Mouse (Mus musculus): Measurements from ENCODE around the gene Coa4. TPM values are rescaled to one million over a fixed set of nuclear protein-coding genes. Genes with fewer than 3 reads are reported as not detected.

The Coa4 gene
- total and polyA plus RNA-seq, 3 experiments = 8.1 to 13.8 TPM; not detected in 1

GRCm38 (mm10) chr7:100496371-100496770, 40.5 kb upstream of the Coa4 start:
- Histone ChIP-seq H3K4me1 (ENCODE audit: control insufficient read depth in 1 of 2, insufficient read depth in 2 of 2, low read length in 2 of 2) (peaks cover 3 to 14% of the 10 kb centered on the region in 2 experiments; a peak in 3 of 4 replicates), H3K27me3 (ENCODE audit: control insufficient read depth in 1 of 2, insufficient read depth in 2 of 2, low read length in 2 of 2) (no peaks in the 10 kb centered on the region), H3K27ac (ENCODE audit: control insufficient read depth, low read depth, low read length) (peak overlapping the region; percentile 86), H3K9ac (ENCODE audit: control insufficient read depth, low read depth, low read length, poor library complexity, severe bottlenecking) (peak overlapping the region; percentile 74), H3K79me2 (ENCODE audit: control insufficient read depth, insufficient read depth, low read length, poor library complexity) (peaks cover 37% of the 10 kb centered on the region), H3K36me3 (ENCODE audit: control insufficient read depth in 1 of 2, insufficient read depth in 2 of 2, low read length in 2 of 2) (peaks cover 0 to 11% of the 10 kb centered on the region in 2 experiments; a peak in 3 of 4 replicates), H3K9me3 (replicated peaks; ENCODE audit: insufficient read depth, low read length) (no peaks in the 10 kb centered on the region), H3K4me3 (ENCODE audit: control insufficient read depth in 1 of 2, insufficient read depth in 1 of 2, low read depth in 2 of 2, low read length in 2 of 2) (peak overlapping the region; percentile 12 to 32)
- TF ChIP-seq POLR2A (IDR thresholded peaks at IDR 0.05; ENCODE audit: control insufficient read depth in 1 of 2, insufficient read depth in 1 of 2, low read depth in 1 of 2, low read length in 2 of 2, poor library complexity in 1 of 2) = peak in 1 of 2 experiments; percentile 42; a peak in 1 of 4 replicates
- TF ChIP-seq MXI1 (IDR thresholded peaks at IDR 0.05; ENCODE audit: low read depth, low read length) = no peak
- no peak for DNase-seq (ENCODE audit: low read depth, low spot score)

GRCm38 (mm10) chr7:100496791-100497190, 40.1 kb upstream of the Coa4 start:
- no peak overlapping the region for H3K4me3 ChIP-seq (ENCODE audit: control insufficient read depth in 1 of 2, insufficient read depth in 1 of 2, low read depth in 2 of 2, low read length in 2 of 2)
- peaks cover 3 to 17% of the 10 kb centered on the region in 2 experiments; a peak in 3 of 4 replicates for H3K4me1 ChIP-seq (ENCODE audit: control insufficient read depth in 1 of 2, insufficient read depth in 2 of 2, low read length in 2 of 2)
- no peak overlapping the region for H3K27ac ChIP-seq (ENCODE audit: control insufficient read depth, low read depth, low read length)
- no peak overlapping the region for H3K9ac ChIP-seq (ENCODE audit: control insufficient read depth, low read depth, low read length, poor library complexity, severe bottlenecking)
- H3K79me2 ChIP-seq (ENCODE audit: control insufficient read depth, insufficient read depth, low read length, poor library complexity) = peaks cover 37% of the 10 kb centered on the region
- H3K36me3 ChIP-seq (ENCODE audit: control insufficient read depth in 1 of 2, insufficient read depth in 2 of 2, low read length in 2 of 2) = peaks cover 0 to 11% of the 10 kb centered on the region in 2 experiments; a peak in 3 of 4 replicates
- no peak for DNase-seq (ENCODE audit: low read depth, low spot score)
- H3K9me3 ChIP-seq (replicated peaks; ENCODE audit: insufficient read depth, low read length) = no peaks in the 10 kb centered on the region
- no peak for TF ChIP-seq JUND (IDR thresholded peaks at IDR 0.05; ENCODE audit: low read depth, low read length)
- TF ChIP-seq BHLHE40 (IDR thresholded peaks at IDR 0.05; ENCODE audit: borderline replicate concordance, low read depth, low read length) = no peak
- no peak for TF ChIP-seq CTCF (IDR thresholded peaks at IDR 0.05 in 2 of 3, conservative IDR thresholded peaks at IDR 0.05 in 1 of 3; ENCODE audit: control insufficient read depth in 1 of 3, insufficient read depth in 1 of 3, low read depth in 2 of 3, low read length in 3 of 3, poor library complexity in 1 of 3, severe bottlenecking in 1 of 3)
- TF ChIP-seq TCF12 (IDR thresholded peaks at IDR 0.05; ENCODE audit: low read depth, low read length) = no peak
- no peak for TF ChIP-seq MYB (IDR thresholded peaks at IDR 0.05; ENCODE audit: low read depth, low read length)
- TF ChIP-seq SIN3A (IDR thresholded peaks at IDR 0.05; ENCODE audit: low read length) = no peak
- H3K27me3 ChIP-seq (ENCODE audit: control insufficient read depth in 1 of 2, insufficient read depth in 2 of 2, low read length in 2 of 2) = no peaks in the 10 kb centered on the region

DNA sequence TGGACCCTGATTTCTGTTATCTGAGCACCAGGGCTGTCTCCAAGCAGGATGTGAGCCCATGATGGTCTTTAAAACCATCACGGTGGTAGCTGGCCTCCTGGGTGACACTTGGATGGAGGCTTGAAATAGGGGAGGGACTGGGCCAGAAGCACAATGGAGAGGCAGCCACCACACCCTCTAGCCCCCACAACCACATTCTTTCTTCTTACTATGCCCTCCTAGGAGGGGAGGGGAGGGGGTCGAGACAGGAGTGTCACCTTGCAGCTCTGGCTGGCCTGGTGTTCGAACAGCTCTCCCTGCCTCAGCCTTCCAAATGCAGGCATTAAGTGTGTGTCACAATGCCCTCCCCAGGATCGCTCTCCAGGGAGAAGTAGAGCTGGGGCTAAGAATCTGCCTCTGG, 39.5 kb upstream of the Coa4 start:
- DNase-seq (ENCODE audit: low read depth, low spot score) = no peak
- no peak for TF ChIP-seq UBTF (IDR thresholded peaks at IDR 0.05; ENCODE audit: borderline replicate concordance, insufficient read depth, low read depth, low read length)
- no peak for TF ChIP-seq MAZ (IDR thresholded peaks at IDR 0.05; ENCODE audit: low read depth, low read length)
- TF ChIP-seq TCF12 (IDR thresholded peaks at IDR 0.05; ENCODE audit: low read depth, low read length) = no peak
- TF ChIP-seq JUND (IDR thresholded peaks at IDR 0.05; ENCODE audit: low read depth, low read length) = no peak
- no peak for TF ChIP-seq TBP (IDR thresholded peaks at IDR 0.05; ENCODE audit: low read depth, low read length)
- no peak for TF ChIP-seq NELFE (IDR thresholded peaks at IDR 0.05; ENCODE audit: low read depth, low read length)
- no peak for TF ChIP-seq TAL1 (IDR thresholded peaks at IDR 0.05; ENCODE audit: low read length)
- TF ChIP-seq SIN3A (IDR thresholded peaks at IDR 0.05; ENCODE audit: low read length) = no peak
- no peak for TF ChIP-seq ZNF384 (IDR thresholded peaks at IDR 0.05; ENCODE audit: low read depth, low read length)
- no peak for TF ChIP-seq POLR2AphosphoS5 (IDR thresholded peaks at IDR 0.05; ENCODE audit: borderline replicate concordance, low read depth, low read length)
- TF ChIP-seq NRF1 (IDR thresholded peaks at IDR 0.05; ENCODE audit: insufficient read depth, low read depth, low read length, poor library complexity, severe bottlenecking) = no peak
- Histone ChIP-seq H3K27me3 (ENCODE audit: control insufficient read depth in 1 of 2, insufficient read depth in 2 of 2, low read length in 2 of 2) (no peaks in the 10 kb centered on the region), H3K36me3 (ENCODE audit: control insufficient read depth in 1 of 2, insufficient read depth in 2 of 2, low read length in 2 of 2) (peaks cover 0 to 8% of the 10 kb centered on the region in 2 experiments; a peak in 3 of 4 replicates), H3K9me3 (replicated peaks; ENCODE audit: insufficient read depth, low read length) (no peaks in the 10 kb centered on the region), H3K4me1 (ENCODE audit: control insufficient read depth in 1 of 2, insufficient read depth in 2 of 2, low read length in 2 of 2) (peaks cover 3 to 19% of the 10 kb centered on the region in 2 experiments; a peak in 3 of 4 replicates), H3K9ac (ENCODE audit: control insufficient read depth, low read depth, low read length, poor library complexity, severe bottlenecking) (no peak overlapping the region), H3K4me3 (ENCODE audit: control insufficient read depth in 1 of 2, insufficient read depth in 1 of 2, low read depth in 2 of 2, low read length in 2 of 2) (no peak overlapping the region), H3K79me2 (ENCODE audit: control insufficient read depth, insufficient read depth, low read length, poor library complexity) (peaks cover 37% of the 10 kb centered on the region), H3K27ac (ENCODE audit: control insufficient read depth, low read depth, low read length) (no peak overlapping the region)
